Mouse (Mus musculus) naive thymus-derived CD4-positive, alpha-beta T cell, adult 2 months (primary cell): ENCODE measurements around the gene Spcs2.
A peak's percentile ranks its signal among the peaks of the same experiment; 100 is the strongest.

Experiments used
- DNase-seq: peaks from one replicate; pipeline ENCODE4 v3.0.0-alpha.2; 2011; ENCODE audit warnings: low read depth

The Spcs2 gene

DNA sequence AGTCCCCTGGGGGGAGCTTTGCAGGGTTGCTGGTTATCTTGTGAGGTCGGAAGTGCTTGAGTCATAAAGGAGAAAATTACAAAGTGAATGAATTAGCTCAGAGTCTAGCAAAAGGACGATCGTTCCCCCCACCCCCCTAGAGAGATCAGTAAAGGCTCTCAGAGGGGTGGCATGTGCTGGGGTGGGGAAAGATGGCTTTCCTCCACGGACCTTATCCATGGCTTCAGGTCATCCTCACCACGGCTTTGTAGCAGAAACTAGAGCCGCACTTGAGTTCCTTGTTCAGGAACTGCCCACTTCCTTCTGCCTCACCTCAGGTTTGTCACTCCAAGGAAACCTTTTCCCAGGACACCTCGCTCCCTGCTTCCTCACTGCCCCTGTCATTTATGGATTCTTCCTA, at the start of gene Spcs2:
Gene Spcs2, minus strand, starts transcription at position 101 of the 400 bp plus-strand sequence.
- DNase-seq = no peak

DNA sequence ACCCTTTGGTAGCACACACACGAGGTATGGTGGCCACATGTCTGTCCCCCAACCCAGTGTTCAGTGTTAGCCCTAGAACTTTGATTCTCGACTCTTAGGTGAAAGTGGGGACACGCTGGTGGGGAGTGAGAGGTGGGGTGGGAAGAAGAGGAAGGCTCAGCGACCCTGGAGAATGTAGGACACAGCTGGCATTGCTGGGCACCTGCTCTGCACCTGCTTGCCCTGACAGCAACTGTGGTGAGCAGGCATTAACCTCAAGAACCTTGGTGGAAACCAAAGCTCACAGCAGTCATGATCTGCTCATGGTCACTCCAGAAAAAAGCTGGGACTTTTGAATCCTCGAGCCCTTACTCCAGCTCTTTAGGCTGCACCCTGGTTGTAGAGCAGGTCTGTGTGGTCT, 47.8 kb upstream of the Spcs2 start:
- no peak for DNase-seq

DNA sequence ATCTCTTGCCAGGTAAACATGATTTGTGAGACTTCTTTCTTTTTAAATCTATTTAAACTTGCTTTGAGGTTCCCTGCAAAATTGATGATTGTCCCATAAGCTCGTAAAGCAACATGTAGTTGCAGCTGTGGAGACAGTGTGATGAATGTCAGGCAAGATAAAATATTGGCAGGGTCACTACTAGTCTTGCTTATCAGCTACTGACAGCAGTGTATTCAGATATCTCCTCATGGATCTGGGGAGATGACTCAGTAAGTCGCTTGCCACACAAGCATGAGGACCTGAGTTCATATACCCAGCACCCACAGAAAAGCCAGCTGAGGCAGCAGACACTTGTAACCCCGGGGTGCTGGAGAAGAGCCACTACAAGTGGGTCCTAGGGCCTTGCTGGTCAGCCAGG, 44.2 kb upstream of the Spcs2 start:
- no peak for DNase-seq

DNA sequence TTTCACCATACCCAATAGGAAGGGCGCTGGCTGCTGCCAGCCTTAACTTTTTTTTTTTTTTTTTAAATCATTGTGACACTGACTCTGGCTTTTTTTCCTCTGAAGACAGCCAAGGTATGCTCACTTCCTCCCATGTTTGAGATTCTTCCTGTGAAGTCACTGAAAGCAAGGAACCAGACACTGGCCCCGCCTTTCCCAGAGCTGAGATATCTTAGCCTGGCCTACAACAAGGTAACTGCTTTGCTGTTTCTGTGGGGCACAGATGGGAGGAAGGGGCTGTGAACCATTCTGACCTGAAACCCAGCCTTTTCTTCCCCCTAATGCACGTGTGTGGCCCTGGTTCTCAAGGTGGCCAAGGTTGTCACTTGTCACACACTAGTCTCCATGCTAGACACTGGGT, 43.1 kb upstream of the Spcs2 start:
- no peak for DNase-seq

DNA sequence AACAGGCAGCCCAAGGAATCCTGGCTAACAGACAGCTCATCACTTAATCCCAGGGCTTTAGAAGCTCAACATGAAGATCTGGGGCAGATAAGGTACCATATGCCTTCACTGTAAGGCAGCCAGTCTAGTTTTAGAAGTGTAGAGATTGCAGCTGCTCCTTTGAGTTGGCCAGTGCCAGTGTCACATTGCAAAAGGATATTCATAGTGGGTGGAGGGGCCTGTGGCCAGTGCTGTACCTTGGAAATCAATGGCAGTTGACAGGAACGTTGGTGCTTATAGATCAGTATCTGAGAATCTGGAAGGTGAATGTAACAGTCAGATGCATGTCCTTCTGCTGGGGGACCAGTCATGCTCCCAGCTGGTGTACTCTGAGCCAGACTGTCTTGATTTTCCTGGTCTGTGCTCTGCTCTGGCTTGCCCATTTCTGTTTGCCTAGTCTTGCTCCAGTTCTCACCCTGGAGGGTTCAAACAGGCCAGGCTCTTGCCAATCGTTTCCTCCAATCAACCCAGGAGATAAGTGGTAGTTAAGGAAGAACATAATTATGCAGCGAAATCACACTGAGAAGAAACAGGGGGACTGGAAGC, 41.3 kb upstream of the Spcs2 start:
- no peak for DNase-seq

DNA sequence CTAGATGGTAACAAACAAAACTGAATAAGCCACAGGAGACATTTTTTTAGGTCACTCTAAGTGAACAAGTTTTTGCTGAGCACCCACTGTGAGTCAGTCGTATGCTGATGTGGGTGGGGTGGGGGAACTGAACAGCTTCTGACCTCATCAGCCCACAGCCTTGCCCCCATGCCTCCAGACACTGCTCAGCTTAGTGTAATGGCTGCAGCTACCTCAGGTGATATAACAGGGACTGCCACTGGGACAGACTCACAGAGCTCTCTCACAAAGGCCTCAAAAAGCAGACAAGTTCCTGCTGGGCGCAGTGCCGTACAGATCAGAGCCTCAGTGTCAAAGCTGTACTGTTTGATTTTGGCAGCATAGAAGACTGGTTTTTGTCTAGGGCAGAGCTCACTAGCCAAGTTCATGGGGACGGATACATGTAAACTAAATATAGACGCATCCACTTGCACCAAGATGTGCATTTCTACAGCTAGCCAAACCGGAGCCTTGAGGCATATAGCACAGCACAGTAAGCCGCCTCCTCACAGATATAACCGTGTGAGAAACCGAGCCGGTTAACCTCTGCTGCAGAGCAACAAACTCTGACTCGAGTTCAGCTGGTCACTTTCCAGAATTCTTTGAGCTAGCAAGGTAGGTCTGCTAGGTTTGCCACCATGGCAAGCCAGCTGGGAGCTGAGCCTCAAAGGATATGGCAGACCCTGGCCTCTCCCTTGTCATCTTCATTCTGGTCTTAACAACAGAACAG, 39.8 kb upstream of the Spcs2 start:
- DNase-seq = no peak

DNA sequence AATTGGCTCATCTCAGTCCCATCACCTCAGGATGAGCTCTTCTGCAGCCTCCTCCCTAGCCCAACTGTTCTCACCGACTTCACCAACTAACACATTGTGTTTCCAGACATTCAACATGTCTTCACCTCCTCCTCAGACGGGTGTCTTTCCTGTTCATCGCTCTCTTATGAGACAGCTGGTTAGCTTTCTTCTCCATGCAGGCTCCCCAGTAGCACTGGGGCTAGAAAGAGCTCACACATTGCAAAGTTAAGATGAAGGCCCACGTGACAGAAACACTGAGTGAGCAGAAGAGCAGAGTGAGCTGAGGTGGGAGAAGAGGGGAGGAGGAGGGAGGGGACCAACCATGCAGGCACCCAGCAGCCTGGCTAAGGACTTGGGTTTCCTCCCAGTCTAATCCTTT, 38.9 kb upstream of the Spcs2 start:
- DNase-seq = no peak

DNA sequence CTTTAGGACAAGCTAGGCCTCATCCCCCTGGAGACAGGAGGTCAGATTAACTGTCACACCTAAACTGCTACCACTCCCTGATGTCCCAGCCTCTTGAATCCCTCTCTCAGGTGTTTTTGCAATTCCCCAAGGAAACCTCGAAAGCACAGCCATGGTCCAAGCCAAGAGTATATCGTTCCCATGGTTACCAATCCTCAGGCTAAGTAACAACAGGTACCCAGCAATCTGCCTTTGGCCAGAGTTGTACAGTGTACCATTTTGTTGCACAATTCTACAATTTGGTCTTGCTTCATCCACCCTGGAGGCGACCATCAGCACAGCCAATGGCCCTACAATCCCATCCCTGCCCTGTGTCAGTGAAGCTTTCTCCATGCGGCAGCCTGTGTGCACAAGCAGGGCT, 33.6 kb upstream of the Spcs2 start:
- no peak for DNase-seq

DNA sequence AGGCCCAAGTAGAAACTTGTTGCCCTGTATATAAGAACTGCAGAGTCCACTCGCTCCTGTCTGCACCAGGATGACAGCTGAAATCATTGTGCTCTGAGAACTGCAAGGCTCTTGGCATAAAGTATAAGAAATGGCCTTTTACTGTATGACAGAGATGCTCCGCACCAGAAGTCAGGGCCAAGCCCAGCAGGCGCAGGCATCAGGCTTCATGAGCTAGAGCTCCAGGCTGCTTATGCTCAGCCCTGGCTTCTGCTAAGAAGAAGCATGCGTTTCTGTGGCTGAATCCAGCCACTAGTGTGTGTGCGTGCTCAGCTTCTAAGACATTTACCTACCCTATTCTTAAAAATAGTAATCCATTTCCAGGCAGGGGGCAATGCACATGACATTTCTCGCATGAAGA, 31.2 kb upstream of the Spcs2 start:
- DNase-seq = no peak

DNA sequence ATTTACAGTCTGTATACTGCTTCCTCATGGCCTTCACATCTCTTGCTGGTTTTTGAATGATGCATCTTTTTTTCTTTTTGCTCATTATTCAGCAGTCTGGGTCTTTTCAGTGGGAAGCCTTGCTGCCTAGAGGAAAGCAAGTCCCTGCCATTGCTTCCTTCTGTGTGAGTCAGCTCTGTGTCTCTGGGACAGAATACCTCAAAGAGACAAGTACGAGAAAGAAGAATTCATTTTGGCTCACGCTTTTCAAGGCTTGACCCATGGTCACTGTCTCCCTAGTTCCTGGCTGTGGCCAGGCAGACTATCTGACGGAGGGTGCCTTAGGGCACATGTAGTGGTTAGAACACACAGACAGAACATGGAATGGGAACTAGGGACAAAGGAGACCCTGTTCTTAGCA, 30.7 kb upstream of the Spcs2 start:
- no peak for DNase-seq

DNA sequence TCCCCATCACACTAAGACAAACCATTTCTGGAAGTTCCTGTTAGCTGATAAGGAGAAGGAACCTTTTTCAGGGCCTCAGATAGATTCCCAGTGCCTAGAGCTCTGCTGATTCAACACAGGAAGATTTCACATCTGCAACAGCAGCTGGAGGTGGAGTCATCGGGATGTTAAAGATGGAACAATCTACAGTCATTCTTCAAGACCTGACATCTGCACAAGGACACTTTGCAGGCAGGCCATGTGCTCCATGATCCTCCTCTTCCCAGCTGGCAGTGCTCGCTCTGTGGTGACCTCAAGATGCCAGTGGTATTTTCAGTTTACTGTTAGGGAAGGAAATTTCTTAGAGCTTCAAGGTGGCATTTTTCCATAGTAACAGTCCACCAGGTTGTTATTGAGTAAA, 29.1 kb upstream of the Spcs2 start:
- no peak for DNase-seq

DNA sequence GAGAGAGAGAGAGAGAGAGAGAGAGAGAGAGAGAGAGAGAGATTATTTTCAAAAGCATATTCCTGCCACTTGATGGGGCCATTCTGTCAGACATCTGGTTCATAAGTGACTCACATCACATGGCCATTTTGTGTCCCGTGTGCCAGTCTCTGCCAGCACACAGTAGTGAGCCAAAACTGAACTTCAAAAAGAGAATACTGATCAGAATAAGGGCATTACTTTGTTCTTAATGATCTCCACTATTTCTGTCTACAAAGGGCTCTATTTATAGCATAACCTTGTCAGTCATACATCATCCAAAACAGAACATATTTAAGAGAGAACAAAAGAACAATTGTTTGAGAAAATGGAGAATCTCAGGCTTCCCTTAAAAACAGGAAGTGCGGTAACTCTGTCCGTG, 28.2 kb upstream of the Spcs2 start:
- peak; percentile 43 for DNase-seq

DNA sequence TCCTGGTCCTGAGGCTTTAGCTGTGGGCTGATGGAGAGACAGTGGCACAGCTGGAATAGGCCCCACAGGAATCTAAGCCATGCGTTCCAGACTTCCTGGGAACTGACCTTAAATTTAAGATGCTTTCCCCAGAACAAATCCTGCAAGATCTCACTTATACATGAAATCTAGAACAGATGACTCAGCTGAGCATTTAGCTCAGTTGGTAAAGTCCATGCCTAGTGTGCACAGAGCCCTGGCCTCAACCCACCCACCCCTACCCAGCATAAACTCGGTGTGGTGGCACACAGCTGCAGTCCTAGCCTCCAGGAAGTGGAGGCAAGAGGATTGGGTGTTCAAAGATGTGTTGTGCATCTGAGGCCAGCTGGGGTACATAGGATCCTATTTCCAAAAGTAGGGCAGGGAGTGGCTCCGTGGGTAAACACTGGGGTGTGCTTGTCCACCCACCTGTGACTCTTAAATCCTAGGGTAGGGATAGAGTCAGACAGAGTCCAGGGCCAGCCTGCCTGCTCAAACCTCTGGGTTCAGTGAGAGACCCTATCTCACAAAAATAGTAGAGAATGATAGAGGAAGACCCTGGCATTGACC, 27.0 kb upstream of the Spcs2 start:
- DNase-seq = peak; percentile 27

DNA sequence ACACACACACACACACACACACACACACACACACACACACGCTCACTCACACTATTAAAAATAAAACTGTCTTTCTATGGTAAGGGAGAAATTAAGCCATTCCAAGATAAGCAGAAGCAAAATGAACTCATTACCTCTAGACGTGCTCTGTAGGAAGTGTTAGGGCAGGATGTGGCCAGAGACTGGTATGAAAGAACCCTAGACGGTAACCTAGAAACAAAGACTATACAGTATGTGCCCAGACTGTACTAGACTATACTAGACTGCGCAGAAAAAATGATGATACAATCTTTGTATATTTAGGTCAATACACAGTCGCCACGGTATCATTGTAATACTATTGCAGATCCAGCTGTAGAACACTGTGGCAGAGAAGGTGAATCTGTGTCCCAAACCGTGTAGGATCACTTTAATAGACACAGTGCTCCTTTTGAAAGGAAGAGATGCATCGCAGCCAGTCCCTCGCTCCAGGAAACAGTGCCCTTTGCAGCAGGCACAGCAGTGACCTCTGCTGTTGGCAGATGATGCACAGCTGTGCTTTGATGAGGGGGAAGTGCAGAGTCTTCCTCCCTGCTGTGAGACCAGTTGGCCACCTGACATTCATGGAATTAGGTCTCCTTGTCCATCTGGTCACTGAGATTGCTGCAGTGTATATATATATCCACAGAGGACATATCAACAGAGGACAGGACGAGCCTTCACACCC, 26.1 kb upstream of the Spcs2 start:
- peak; percentile 80 for DNase-seq

DNA sequence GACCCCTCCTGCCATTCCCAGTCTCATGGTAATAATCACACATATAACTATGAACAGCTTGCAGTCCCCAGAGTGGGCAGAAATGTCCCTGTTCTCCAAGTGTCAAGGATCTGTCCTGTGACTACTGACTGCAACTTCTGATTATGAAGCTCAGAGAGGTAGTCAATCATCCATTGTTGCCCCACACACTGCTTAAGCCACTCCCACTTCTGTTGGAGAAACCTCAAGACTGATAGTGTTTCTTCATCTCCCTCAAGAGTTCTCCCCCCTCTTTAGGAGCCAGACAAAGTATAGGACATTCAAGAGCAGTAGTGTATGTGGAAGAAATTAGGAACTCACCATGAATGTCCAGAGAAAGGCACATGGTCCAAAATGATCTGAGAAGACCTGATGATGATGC, 24.5 kb upstream of the Spcs2 start:
- no peak for DNase-seq

DNA sequence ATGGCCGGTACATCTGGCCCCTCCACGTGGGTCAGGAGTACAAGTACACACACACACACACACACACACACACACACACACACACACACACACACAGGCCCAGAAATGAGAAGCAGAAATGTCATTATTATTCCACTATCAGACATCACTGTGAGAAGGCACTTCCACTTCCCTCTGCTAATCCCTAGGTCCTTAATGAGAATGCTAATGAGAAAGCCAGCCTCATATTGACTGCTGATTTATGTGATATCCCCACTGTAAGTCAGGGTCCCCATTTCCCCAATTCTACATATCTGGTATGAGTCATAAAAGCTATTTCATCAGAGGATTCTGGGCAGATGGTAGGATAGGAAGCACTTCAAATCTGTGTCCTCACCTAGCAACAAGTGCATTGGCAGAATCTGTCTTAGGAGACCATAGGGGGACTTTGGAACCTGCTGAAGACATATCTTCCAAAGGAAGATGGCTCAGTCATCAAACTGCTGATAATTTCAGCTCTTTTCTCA, 24.0 kb upstream of the Spcs2 start:
- no peak for DNase-seq

DNA sequence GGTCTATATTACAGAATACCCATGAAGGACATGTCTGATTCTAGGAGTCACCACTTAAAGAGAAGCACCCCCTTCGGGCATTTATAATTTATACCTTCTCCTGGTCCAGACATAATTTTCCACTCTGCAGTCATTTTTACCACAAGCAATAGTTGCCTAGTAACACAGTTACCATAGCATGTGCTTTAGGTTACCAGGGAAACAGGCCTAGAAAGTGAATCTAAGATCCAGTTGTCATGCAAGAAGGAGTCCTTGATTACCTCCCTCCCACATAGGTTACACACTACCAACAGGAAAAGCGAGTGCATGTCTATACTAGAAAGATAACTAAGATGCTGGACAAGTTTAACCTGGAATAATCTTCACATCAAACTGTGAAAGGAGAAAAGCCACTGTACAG, 15.0 kb upstream of the Spcs2 start:
- no peak for DNase-seq

DNA sequence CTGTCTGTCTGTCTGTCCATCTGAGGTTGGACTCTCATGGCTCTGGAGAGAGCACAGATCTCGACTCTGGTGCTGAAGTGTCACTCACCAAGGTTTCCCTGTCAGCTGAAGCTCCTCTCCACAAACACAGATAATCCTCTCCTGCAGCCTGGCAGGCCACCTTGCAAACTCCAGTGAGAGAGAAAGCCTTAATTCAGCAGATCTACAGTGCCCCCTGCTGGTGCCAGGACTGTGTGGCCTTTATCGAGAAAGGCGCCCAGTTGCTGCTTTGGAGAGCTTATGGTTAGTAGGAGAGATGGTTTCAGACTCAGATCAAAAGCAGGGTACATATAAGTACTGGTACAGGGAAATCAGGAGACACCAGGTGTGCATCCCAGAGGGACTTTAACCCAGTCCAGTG, 13.1 kb upstream of the Spcs2 start:
- DNase-seq = peak; percentile 91

DNA sequence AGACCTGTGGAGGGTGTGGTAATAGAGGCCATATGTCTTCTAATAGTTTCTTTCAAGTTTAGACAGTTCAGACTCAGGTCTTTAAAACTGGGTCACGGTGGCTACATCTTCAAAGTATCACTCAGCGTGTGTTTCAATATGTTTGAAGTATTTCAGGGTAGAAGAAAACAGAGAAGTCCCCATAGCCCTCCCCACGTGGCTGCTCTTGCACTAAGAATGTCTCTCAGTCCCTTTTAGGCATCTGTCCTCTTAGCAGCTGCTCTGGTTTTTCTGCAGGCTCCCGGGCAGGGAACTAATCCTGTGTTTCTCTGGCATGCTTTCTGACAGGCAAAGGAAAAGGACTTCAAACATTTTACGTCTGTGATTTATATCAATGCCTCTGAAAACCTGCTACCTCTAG, 12.6 kb upstream of the Spcs2 start:
- no peak for DNase-seq

DNA sequence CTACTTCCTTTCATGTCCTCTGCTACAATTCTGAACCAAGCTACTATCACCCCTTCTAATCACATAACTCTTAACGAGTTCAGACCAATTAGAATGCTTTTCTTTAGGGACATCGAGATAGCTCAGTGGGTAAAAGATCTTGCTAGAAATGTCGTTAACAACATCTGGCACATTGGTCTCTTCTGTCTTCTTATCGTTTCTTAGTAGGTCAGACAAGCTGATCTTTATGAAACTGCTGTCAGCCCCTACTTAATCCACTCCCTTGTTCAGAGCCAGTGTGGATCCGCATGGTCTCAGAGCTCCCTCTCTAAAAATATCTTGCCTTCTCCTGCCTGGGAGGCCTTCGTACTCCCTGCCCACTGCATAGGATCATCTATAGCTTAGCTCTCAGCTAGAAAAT, 10.7 kb upstream of the Spcs2 start:
- DNase-seq = no peak

DNA sequence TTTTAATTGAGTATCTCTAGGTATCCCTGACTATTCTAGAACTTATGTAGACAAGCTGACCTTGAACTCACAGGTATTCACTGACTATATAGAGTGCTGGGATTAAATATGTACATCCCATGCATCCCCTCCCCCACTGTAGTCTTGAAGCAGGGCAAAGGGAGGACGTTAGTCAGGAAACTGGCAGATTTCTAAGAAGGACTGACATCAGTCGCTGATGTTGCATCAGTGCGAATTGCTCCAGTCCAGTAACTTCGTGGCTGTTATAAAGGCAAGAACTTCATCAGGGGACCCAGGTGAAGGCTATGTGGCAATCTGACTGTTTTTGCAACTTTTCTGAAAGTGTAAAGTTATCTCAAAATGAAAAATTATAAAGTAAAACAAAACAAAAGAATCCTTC, 6.0 kb upstream of the Spcs2 start:
- DNase-seq = no peak

DNA sequence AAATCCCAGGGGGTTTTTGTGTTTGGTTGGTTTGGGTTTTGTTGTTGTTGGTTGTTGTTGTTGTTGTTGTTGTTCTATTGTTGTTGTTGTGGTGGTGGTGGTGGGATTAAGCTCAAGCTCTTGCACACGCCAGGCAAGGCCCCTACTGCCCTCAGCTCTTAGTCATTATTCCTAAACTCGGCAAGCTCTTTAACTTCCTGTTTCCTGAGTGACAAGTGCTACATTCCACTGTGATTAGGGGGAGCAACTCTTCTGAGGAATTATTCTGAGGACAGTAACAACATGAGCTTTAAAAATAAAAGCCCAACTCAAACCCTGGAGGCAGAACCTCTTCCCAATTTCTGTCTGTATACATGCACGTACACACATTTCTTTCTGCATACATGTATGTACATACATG, 2.0 kb upstream of the Spcs2 start:
- DNase-seq = no peak
